In genomic region chr14:120325673-120326072, GRCm38 (mm10) we compare ENCODE assay signal across 17 mouse cellular contexts. TPM values are rescaled to one million over a fixed set of nuclear protein-coding genes. Genes with fewer than 3 reads are reported as not detected.
DNase-seq lines count a peak whose midpoint lies in the region; ATAC-seq lines count a peak whose summit lies in the region.
"Had no signal": no experiment of that assay in that cellular context is flagged by ENCODE, and none has a peak within 500 bp of the region (broad histone marks: within the 10 kb centered on the region; RNA-seq: fewer than 3 reads in every experiment).

No protein-coding gene starts in this region.

- 92% methylated on average over 5 of the region's 5 CpGs for WGBS in hindbrain, embryonic 13.5 days

- no peak overlapping the region for H3K4me2 ChIP-seq in hindbrain, embryonic 13.5 days
- H3K4me2 ChIP-seq: heart, embryonic 15.5 days; midbrain, embryonic 11.5 days; neural tube, embryonic 13.5 days had no signal

- H3K27ac ChIP-seq in hindbrain, embryonic 13.5 days = no peak overlapping the region
- H3K27ac ChIP-seq: forebrain, embryonic 10.5 days; heart, embryonic 15.5 days; liver, embryonic 14.5 days; neural tube, embryonic 13.5 days had no signal

- DNase-seq in adrenal gland, postnatal 14 days = peak; percentile 14
- DNase-seq in adrenal gland, postnatal 10 days = no peak
- DNase-seq in 3T3-L1 (ENCODE audit: low read depth, low spot score) = peak; percentile 68
- DNase-seq in layer of hippocampus, postnatal 25 days (ENCODE audit: extremely low spot score in 1 of 2, low spot score in 1 of 2) = no peak
- DNase-seq in kidney, postnatal 25 days = no peak
- DNase-seq: gastrocnemius, postnatal 10 days; right cerebral cortex, adult 18-20 months; thymus, postnatal 14 days had no signal

- peaks cover 5% of the 10 kb centered on the region for H3K4me1 ChIP-seq in hindbrain, embryonic 13.5 days (replicated peaks)

- no peak overlapping the region for H3K4me3 ChIP-seq in hindbrain, embryonic 13.5 days
- H3K4me3 ChIP-seq: forebrain, embryonic 10.5 days; heart, embryonic 15.5 days; neural tube, embryonic 13.5 days had no signal

- H3K36me3 ChIP-seq in hindbrain, embryonic 13.5 days = no peaks in the 10 kb centered on the region
- H3K36me3 ChIP-seq: neural tube, embryonic 13.5 days had no signal

- H3K9ac ChIP-seq in hindbrain, embryonic 13.5 days = no peak overlapping the region
- H3K9ac ChIP-seq: heart, embryonic 15.5 days; liver, embryonic 14.5 days; neural tube, embryonic 13.5 days had no signal

- peak; percentile 47 for ATAC-seq in activated CD4-positive, CD25-positive, alpha-beta regulatory T cell, adult 4 months
- peak; percentile 84 for ATAC-seq in megakaryocyte, adult 5-6 weeks (ENCODE audit: poor library complexity, severe bottlenecking)
- no peak for ATAC-seq in hindbrain, embryonic 13.5 days (ENCODE audit: low FRiP score)
- ATAC-seq: inflammation-experienced regulatory T-cells, adult 6 months had no signal

- H3K9me3 ChIP-seq in hindbrain, embryonic 13.5 days = no peaks in the 10 kb centered on the region
- H3K9me3 ChIP-seq: forebrain, embryonic 10.5 days; heart, embryonic 15.5 days; neural tube, embryonic 13.5 days had no signal

- H3K27me3 ChIP-seq in hindbrain, embryonic 13.5 days = no peaks in the 10 kb centered on the region
- H3K27me3 ChIP-seq: heart, embryonic 15.5 days; neural tube, embryonic 13.5 days had no signal

RNA-seq across cellular contexts. Expression of gene Mbnl2, which starts 50.2 kb away (rescaled TPM):
- total RNA-seq in adrenal gland, postnatal 14 days (2021) = 206 and 223 TPM in 2 replicates
- total RNA-seq in adrenal gland, postnatal 10 days (2021) = 100 to 1,000 TPM; 182 to 201 TPM
- 10 to 100 TPM; 44.6 to 46.0 TPM for polyA plus RNA-seq in activated CD4-positive, CD25-positive, alpha-beta regulatory T cell, adult 4 months (2017; shearing (Covaris generic))
- total RNA-seq in megakaryocyte, adult 5-6 weeks (2015) = 113 and 132 TPM in 2 replicates
- total RNA-seq in megakaryocyte, adult 5-6 weeks (2017) = 94.7 and 111 TPM in 2 replicates
- 100 to 1,000 TPM; 230 to 238 TPM for total RNA-seq in layer of hippocampus, postnatal 25 days (2021)
- polyA plus RNA-seq in hindbrain, embryonic 13.5 days (2015; fragmentation: Nextera tagmentation; extraction: Ambion mirVana) = 23.9 and 24.7 TPM in 2 replicates

Comparison
In these comparisons a context has a peak if more than half of its experiments do, and no peak if none do; other contexts are left out.
1. DNase-seq: peak in adrenal gland, postnatal 14 days (single experiment) and 3T3-L1 (single experiment); none in adrenal gland, postnatal 10 days (single experiment), layer of hippocampus, postnatal 25 days (0 of 2) and kidney, postnatal 25 days (0 of 2).